Mouse (Mus musculus) lung, postnatal 4 days (tissue): ENCODE measurements around the gene Was.
"Not testable (repeated sequence)": the region's sequence is repeated elsewhere in the genome, so short reads cannot be mapped to it uniquely, and the experiment has no call there.

Source experiments
- DNase-seq, 2 experiments: peaks; one replicate each; pipeline ENCODE4 v3.0.0; 2021

Gene Was

GRCm38 (mm10) chrX:8090346-8090953, at the start of gene Was:
Was (minus strand) TSS chrX:8090498.
- peak; percentile 27 to 33 for DNase-seq

GRCm38 (mm10) chrX:8139480-8139879, 49.2 kb upstream of the Was start:
- no peak for DNase-seq

DNA sequence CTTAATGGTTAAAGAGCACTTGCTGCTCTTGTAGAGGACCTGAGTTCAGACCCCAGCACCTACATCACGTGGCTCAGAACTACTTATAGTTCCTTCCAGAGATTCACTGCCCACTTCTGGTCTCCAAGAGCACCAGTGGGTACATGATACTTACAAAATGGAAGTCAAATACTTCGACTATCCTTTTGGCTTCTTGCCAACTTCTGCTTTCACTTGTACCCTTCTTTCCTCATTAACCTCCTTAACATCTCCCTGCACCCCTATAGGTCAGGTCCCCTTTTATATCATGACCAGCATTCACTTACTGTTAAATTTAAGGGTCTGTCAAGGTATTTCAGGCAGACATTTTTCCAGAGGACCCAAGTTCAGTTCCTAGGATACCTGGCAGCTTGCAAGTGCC, 45.6 kb upstream of the Was start:
- no peak for DNase-seq

DNA sequence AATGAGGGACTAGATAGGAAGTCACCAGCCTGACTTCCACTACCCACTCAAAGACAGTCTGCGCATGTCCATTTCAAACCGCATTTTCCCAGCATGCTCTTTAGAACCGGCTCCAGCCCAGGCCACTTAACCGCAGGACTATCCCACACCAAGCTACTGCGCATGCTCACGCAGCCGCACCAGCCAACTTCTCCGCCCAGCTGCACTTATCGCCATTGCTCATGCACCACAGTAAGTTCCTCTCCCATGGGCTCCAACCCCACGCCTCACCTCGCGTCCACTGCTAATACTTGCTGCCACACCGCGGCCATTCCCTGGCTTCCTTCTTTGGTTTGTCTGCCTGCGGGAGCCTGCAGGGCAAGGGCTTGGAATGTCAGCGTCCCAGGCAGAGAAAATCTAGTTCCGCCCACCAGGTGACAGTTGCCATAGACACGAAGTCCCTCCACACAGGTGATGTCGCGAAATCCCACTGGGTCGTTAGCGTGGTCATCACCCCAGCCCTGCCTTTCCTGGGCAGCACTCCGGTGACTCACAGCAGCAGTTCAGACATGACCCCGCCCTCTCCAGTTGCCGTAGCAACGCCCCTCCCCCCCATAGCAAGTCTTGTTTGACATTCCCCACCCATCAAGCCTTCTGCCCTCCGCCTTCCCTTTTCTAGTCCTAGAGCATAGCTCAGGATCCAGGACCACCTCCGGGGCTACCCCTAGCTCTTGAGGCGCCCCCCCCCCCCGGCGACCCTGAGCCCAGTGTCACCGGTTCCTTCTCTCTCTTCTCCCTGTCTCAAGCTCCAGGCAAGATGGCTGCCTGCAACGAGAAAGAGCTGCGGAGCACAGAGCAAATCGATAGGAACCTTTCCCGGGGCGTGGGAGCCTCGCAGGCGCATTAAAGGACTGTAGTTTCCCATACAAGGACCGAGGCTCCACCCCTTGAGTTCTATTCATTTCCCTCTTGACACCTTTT, 42.0 kb upstream of the Was start, which contains the start of gene Wdr13:
Gene Wdr13 (minus strand): TSS at position 876 of the 960 bp plus-strand sequence.
- peak; percentile 92 to 95 for DNase-seq

DNA sequence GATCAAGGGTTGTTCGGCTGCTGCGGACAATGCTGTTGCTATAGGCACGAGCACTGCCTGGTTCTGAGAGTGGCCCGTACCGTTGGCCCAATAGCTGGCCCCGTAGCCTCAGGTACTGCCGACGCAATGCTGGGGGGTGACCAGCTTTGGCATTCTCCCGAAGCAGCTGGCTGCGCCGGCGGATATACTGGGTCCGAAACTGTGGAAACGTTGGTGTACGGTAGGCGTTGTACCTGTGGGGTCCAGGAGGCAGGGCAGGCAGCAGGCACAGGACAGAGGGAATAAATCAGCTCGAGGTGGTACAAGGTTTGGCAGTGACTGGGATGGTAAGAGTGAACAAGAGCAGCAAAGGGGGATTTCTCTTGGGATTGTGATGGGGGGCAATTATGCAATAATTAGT, 41.1 kb upstream of the Was start:
- no peak for DNase-seq

GRCm38 (mm10) chrX:8125235-8125634, 34.9 kb upstream of the Was start:
- DNase-seq: peak in 1 of 2 experiments; percentile 27

GRCm38 (mm10) chrX:8123821-8124470, 33.6 kb upstream of the Was start:
- DNase-seq: no peak

DNA sequence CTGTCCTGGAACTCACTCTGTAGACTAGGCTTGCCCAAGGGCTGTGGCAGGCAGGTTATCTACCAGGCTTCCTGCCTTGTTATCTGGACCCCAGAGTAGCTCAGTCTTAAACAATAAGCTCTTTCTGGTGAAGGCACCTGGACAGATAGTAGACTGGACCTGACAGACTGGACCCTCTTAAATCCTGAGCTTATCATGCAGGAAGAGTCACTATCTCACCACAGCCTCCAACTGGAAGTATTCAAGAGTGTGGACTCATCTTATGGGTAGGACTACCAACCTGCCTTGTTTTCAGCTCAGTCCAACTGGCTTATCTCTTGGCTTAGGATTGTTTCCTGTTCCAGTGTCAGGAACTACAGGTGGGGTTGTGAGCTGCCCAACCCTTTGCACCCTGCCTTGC, 27.0 kb upstream of the Was start:
- no peak for DNase-seq

GRCm38 (mm10) chrX:8115275-8115674, 25.0 kb upstream of the Was start:
- DNase-seq: no peak

DNA sequence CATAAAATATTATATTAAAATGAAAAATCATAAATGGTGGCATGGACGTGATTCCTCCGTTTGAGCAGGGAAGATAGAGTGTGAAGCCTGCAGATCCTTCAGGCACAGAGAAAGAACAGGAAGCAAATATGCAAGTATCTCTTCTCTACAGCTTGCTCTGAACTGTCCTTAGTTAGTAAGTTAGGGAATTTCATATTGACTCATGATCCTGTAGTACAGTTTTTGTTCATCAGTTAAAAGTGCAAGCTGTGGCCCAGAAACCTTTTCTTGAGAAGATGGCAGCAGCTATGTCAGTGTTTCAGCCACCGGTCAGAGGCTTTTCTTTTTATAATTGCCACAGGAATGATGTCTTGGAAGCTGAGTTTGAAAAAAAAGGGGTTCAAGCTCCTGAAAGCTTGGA, 14.7 kb upstream of the Was start:
- no peak for DNase-seq

- no peak for DNase-seq
Observed at GRCm38 (mm10) chrX:8102213-8102668, 11.9 kb upstream of the Was start.

DNA sequence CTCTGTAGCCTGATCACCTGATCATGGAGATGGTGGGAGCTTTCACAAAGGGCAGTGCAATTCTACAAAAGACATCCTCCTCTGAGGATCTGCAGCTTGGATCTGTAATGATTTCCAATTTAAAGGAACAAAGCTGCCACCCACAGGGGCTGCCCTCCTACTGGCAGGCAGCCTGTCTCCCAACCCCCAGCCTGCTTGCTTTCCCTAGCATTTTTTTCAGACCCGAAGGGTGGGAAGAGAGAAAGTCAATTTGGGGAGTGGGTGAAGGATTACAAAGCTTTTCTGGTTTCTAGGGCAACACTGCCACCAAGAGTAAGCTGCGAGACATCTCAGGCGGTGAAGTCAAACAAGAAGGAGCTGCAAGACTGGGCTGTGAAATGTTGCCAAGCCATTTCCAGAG, 10.7 kb upstream of the Was start:
- DNase-seq: peak in 1 of 2 experiments; percentile 8

- no peak for DNase-seq
Observed at GRCm38 (mm10) chrX:8099435-8099834, 9.1 kb upstream of the Was start.

GRCm38 (mm10) chrX:8096787-8097242, 6.5 kb upstream of the Was start:
- peak; percentile 96 to 98 for DNase-seq

DNA sequence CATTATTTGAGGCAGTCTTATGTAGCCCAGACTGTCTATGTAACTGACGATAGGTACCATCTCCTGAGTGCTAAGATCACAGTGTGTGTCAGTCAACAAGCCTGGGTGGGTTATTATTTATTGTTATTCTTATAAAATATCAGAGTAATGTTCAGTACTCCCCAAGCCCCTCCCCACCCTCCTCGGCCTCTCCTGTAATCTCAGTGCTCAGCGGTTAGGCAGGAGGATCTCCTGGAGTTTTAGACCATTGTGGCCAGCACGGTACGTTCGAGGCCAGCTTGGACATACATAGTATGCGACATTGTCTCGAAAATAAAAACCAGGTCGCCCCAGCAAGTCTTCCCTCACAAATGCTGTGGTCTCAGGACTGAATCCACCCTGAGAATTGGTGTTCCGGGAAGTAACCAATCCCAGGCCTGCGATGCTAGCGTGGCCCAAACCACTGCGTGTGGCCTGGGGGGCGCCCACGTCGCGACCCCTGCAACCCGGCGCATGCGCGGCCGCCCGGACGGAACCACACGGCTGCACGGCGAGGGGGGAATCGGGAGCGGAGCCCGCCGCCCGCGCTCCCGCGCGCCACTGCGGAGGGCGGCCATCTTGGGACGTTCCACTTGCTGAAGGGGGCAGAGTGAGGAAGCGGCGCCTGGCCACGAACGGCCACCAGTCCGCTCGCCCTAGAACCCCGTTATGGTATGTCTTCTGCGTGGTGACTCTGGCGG, 5.9 kb upstream of the Was start:
- DNase-seq: peak; percentile 91 to 92

DNA sequence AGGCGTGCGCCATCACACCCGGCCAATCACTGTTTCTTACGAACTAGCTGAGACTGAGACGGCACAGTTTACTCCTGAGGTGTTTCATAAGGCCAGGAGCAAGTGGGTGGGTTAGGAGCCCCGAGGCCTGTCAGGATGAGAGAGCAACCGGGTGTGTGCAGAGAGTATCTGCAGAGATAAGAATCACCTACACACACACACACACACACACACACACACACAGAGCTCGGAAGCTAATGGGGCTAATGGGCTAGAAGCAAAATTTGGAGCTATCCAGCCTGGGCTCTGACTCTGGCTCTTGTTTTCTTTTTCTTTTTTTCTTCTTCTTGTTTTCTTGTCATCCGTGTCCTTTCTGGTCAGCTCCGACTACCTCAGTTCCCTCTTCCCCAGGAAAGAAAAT, 5.2 kb upstream of the Was start:
- DNase-seq: no peak

DNA sequence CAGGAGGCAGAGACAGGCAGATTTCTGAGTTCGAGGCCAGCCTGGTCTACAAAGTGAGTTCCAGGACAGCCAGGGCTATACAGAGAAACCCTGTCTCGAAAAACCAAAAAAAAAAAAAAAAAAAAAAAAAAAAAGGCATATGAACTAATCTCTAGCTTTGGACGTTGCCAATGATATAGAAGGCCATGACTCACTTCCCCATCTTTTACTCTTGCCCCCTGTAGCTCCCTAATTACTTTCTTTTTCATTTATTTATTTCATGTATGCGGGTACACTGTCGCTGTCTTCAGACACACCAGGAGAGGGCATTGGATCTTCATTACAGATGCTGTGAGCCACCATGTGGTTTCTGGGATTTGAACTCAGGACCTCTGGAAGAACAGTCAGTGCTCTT, 653 bp upstream of the Was start:
- not testable (repeated sequence) for DNase-seq

- no peak for DNase-seq
Observed at GRCm38 (mm10) chrX:8089746-8090145, 552 bp downstream of the Was start.

GRCm38 (mm10) chrX:8085611-8086010, 4.7 kb downstream of the Was start:
- DNase-seq: no peak

DNA sequence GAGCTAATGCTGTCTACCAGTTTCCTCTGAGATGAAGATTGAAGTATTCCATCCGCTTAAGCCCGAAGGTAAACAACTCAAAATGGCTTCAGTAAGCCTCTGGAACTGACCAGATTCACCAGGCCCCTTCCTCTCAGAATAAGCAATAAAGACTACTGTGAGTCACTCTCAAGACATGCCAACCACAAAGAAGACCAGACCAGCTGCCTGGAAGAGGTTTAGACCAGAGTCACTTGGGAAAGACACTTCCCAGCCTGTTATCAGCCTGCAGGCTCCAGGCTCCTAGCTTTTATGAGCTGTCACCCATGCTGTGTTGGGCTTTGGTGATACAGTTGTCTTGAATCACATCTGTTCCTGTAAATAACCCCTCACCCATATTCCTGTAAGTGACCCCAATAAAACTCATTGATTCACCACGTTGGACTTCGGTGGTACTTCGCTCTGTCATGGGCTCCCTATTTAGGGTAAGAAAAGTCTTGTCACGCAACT, 5.5 kb downstream of the Was start:
- no peak for DNase-seq

DNA sequence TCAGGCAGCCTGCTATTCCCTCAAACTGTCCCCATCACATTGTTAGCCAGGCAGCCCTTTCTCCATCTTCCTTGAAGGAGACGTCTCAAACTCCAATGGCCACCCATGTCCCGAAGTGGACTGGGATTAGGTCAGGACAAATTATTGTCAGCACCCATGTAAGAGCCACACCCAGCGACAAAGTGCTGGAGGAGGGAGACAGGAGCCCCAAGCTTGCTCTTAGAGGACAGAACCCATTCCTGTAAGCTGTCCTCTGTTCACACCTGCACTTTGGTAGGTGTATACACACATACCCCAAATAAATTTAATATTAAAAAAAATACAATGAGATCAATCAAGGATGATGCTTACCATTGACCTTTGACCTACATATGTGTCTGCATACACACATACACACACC, 15.2 kb downstream of the Was start:
- no peak for DNase-seq

- DNase-seq: peak; percentile 93 to 98
Observed at GRCm38 (mm10) chrX:8074430-8075014, 15.8 kb downstream of the Was start, which contains the start of gene Suv39h1. Suv39h1 (minus strand) TSS chrX:8074760.
